Mouse (Mus musculus) midbrain, embryonic 16.5 days (tissue): ENCODE measurements around the gene Nek2. TPM values are rescaled to one million over a fixed set of nuclear protein-coding genes. Genes with fewer than 3 reads are reported as not detected.

Experiments used
- ATAC-seq: fragments of 200-750 bp; cut with Nextera tagmentation; 2 replicates; pipeline ENCODE4 v1.8.0; 2017; ENCODE audit warnings: moderate TSS enrichment
- H3K27ac ChIP-seq: fragments of 300-500 bp; sonication (generic); 2 replicates; pipeline ENCODE4 v1.5.1; 2014; ENCODE audit warnings: mild to moderate bottlenecking, low read length, mixed read lengths
- H3K27me3 ChIP-seq: fragments of 300-500 bp; sonication (generic); 2 replicates; pipeline ENCODE4 v1.6.1; 2014; ENCODE audit warnings: low read depth, low read length, mixed read lengths; ENCODE audit not compliant: control insufficient read depth, insufficient read depth
- H3K36me3 ChIP-seq: fragments of 300-500 bp; sonication (generic); 2 replicates; pipeline ENCODE4 v1.6.1; 2014; ENCODE audit warnings: mild to moderate bottlenecking, low read length, moderate library complexity, mixed read lengths; ENCODE audit not compliant: control insufficient read depth, insufficient read depth
- H3K4me1 ChIP-seq: fragments of 300-500 bp; sonication (generic); 2 replicates; pipeline ENCODE4 v1.6.1; 2014; ENCODE audit warnings: mild to moderate bottlenecking, low read length, mixed read lengths; ENCODE audit not compliant: control insufficient read depth, insufficient read depth
- H3K4me2 ChIP-seq: fragments of 300-500 bp; sonication (generic); 2 replicates; pipeline ENCODE4 v1.6.1; 2014; ENCODE audit warnings: mild to moderate bottlenecking, low read length, mixed read lengths
- H3K4me3 ChIP-seq: fragments of 300-500 bp; sonication (generic); 2 replicates; pipeline ENCODE4 v1.5.1; 2014; ENCODE audit warnings: low read depth, mild to moderate bottlenecking, low read length, moderate library complexity, mixed read lengths
- H3K9ac ChIP-seq: fragments of 300-500 bp; sonication (generic); 2 replicates; pipeline ENCODE4 v1.6.1; 2014; ENCODE audit warnings: low read depth, low read length, mixed read lengths
- H3K9me3 ChIP-seq: fragments of 300-500 bp; sonication (generic); replicated peaks from 2 replicates; pipeline ENCODE4 v1.6.1; 2014; ENCODE audit warnings: mild to moderate bottlenecking, low read length, mixed read lengths; ENCODE audit not compliant: control insufficient read depth, poor library complexity, severe bottlenecking
- WGBS: fragments of 180-500 bp; shearing (Covaris S2); extraction: QIAGEN DNeasy Blood & Tissue Kit; methylation state at CpG from one replicate; pipeline ENCODE4 v1.1.7; 2014; 5-methylcytosine and 5-hydroxymethylcytosine counted together
- polyA plus RNA-seq: library from polyadenylated mRNA; unstranded; fragments of >200 nt; fragmentation: Nextera tagmentation; extraction: Ambion mirVana; gene quantifications from 2 replicates; pipeline ENCODE4 v1.2.1, GENCODE M21; 2015

Nek2 gene
- polyA plus RNA-seq, 1 experiment from 2014 or later, result 4.7 TPM

DNA sequence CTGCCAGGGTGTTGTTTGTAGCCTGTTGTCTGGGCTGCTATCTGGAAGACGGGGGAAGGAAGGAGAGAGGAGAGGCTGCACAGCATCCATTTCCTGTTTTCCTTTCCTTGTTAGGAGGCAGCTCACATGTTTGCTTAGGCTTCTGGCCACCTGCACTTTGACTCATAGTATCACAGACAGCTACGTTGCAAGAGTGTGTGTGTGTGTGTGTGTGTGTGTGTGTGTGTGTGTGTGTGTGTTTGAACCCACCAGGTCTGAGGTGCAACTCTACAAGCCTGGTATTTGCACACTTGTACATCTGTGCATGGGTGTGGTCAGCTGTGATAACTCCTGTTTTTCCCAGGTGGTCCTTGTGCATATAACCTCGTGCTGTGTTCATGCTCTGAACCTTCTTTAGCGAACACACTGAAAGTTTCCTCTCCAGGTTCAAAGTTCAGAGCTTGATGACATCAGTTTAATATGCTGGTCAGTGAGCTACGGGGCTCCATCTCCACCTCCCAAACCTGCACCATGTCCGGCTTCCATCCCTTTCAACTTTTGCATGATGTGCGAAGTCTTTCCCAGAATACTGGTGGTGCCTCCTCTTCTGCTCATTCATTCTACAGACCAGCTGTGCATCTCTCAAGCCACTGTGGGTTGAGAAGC, 27.2 kb upstream of the Nek2 start:
- Histone ChIP-seq H3K36me3 (no peaks in the 10 kb centered on the region), H3K4me2 (no peak overlapping the region), H3K27ac (no peak overlapping the region), H3K9ac (no peak overlapping the region), H3K4me1 (no peaks in the 10 kb centered on the region), H3K4me3 (no peak overlapping the region), H3K9me3 (no peaks in the 10 kb centered on the region), H3K27me3 (no peaks in the 10 kb centered on the region)
- WGBS, result 92% methylated on average over 6 of the region's 7 CpGs
- no peak for ATAC-seq

DNA sequence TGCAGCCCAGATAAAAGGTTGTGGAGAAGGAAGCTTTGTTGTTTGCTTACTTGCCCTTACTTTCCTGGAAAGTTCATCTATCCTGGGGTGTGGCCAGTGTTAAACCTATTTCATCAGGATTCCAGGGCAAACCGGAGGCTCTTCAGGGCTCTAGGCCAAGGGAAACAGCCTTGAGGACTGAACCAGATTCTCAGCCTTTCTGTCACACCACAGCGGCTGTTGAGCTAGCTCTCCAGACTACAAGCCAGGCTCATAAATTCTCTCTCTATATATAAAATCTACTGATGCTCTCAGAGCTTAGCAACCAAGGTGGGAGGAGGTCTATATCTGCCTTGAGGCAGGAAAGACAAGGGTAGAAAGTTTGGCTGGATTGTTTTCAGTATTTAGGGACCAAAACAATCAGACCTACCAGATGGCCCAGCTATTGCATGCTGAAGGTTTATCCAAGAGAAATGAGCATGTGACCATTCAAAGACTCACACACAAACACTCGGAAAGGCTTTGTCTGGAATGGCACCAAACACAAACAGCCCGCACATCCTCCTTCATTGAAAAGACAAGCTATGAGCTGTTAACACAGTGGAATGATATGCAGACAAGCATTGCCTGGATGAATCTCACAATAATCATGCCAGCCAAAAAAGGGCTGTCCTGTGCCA, 24.9 kb upstream of the Nek2 start:
- no peak for ATAC-seq
- H3K4me2 ChIP-seq, result no peak overlapping the region
- H3K9ac ChIP-seq, result no peak overlapping the region
- H3K9me3 ChIP-seq, result no peaks in the 10 kb centered on the region
- 88% methylated on average over 4 of the region's 4 CpGs for whole genome bisulfite sequencing
- H3K36me3 ChIP-seq, result no peaks in the 10 kb centered on the region
- no peaks in the 10 kb centered on the region for H3K4me1 ChIP-seq
- no peak overlapping the region for H3K27ac ChIP-seq
- H3K4me3 ChIP-seq, result no peak overlapping the region
- H3K27me3 ChIP-seq, result no peaks in the 10 kb centered on the region

DNA sequence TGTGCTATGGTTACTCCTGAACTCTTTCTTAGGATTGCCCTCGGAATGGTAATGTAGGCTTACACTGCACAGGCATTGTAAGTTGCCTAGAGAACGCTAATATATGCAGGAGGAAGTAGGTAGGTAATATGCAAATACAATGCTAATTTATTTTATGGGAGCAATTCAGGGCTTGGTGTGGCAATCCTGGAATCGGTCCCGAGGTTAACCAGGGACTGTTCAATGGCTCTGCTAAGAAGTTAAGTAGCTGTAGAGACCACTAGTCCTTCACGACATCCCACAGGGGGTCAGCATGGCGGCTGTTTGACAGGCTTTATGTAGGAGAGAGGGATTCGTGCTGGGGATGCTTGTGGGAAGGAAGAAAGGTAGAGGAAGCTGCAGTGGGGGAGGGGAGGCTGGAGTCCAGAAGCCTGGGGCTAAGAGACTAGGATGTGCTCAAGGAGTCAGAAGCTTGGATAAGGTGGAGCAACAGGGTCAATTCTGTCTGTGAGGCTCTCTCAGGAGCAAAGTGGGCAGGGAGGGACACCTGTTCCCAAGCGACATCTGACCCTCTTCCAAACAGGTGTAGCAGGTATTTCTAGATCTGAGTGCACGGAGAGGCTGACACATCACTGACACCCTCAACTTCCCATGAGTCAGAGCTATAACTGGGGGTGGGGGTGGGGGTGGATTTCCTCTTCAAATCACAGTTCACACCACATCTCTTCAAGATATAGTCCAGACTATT, 19.0 kb upstream of the Nek2 start:
- Histone ChIP-seq H3K9ac (no peak overlapping the region), H3K36me3 (no peaks in the 10 kb centered on the region), H3K4me1 (no peaks in the 10 kb centered on the region), H3K4me2 (no peak overlapping the region), H3K27me3 (no peaks in the 10 kb centered on the region), H3K27ac (no peak overlapping the region), H3K9me3 (no peaks in the 10 kb centered on the region), H3K4me3 (no peak overlapping the region)
- no peak for ATAC-seq
- 60% methylated on average over 9 of the region's 9 CpGs for WGBS

DNA sequence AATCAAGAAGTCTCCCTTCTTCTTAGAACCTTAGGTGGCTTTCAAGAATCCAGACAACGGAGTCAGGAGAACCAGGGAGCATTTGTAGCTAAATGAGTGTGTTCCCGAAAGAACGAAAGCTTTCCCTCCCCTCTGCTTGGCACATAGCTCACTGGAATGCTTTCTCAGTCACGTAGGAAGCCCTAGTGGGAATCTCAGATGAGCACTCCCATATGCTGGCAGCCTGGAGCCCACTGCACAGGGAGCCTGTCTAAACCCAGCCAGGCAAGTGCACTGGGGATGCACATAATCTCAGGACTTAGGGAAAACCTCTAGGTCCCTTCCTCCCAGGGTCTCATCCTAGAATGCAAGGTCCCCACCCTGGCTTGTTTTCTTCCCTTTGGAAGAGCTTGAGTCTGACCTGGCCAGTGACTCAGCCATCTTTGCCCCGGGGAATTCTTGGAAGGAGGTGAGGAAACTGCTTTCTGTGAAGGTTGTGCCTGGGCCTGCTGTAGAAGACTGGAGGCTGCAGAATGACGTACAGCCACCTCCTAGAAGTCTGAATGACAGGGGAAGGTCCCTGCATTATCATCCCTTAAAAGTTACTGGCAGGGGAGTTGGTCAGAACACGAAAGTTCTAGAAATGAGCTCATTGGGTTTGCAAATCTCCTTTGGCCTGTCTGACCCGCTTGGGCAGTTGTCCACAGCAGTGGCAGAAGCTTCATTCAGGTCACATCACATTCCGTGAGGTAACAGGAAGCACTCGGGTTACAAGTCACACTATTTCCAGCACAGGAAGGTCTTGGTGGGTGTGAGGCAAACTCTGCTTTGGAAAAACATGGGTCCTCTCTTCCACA, 18.2 kb upstream of the Nek2 start:
- Histone ChIP-seq H3K4me2 (no peak overlapping the region), H3K9me3 (no peaks in the 10 kb centered on the region), H3K27me3 (no peaks in the 10 kb centered on the region), H3K4me3 (no peak overlapping the region), H3K9ac (no peak overlapping the region), H3K4me1 (no peaks in the 10 kb centered on the region), H3K36me3 (no peaks in the 10 kb centered on the region), H3K27ac (no peak overlapping the region)
- no peak for ATAC-seq
- WGBS, result 75% methylated on average over 10 of the region's 10 CpGs

DNA sequence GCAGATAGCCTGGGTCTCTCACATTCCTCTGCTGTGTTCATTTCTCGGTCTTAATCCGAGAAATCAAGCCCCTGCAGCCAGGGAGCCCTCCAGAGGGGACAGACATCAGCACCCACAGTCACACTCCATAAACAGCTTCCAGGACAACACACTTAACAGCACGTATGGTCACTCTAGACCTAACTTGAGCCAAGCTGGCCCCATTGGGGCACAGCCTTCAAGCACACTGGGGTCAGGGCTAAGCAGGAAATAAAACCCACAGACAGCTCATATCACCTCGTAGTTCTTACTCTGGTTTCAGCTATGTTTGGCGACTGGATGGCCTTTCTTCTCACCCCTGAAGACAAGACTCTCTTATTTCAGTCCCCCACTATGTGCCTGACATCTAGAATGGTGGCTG, 16.5 kb upstream of the Nek2 start:
- H3K4me3 ChIP-seq, result no peak overlapping the region
- H3K4me2 ChIP-seq, result no peak overlapping the region
- no peaks in the 10 kb centered on the region for H3K27me3 ChIP-seq
- H3K9ac ChIP-seq, result no peak overlapping the region
- no peak overlapping the region for H3K27ac ChIP-seq
- no peak for ATAC-seq
- 74% methylated on average over 5 of the region's 5 CpGs for WGBS
- H3K36me3 ChIP-seq, result no peaks in the 10 kb centered on the region
- H3K9me3 ChIP-seq, result no peaks in the 10 kb centered on the region
- H3K4me1 ChIP-seq, result no peaks in the 10 kb centered on the region

DNA sequence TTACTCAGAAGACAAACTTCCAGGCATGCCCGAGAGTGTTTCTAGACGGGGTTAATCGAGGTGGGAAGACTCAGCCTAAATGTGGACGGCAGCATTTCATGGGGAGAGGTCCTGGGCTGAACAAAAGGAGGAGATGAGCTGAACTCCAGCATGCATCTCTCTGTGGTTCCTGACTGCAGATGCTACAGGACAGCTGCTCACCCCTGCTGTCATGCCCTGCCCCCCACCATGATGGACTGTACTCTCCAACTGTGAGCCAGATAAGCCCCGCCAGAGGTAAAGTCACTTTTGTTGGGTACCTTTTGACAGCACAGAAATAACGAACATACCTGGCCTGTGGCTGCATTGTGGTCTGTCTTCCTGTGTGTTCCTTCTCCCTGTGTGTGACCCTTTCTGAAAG, 15.5 kb upstream of the Nek2 start:
- ATAC-seq, result no peak
- Histone ChIP-seq H3K9me3 (no peaks in the 10 kb centered on the region), H3K27me3 (no peaks in the 10 kb centered on the region), H3K4me2 (no peak overlapping the region), H3K36me3 (no peaks in the 10 kb centered on the region), H3K4me3 (no peak overlapping the region), H3K27ac (no peak overlapping the region), H3K9ac (no peak overlapping the region), H3K4me1 (no peaks in the 10 kb centered on the region)
- WGBS, result 77% methylated on average over 6 of the region's 6 CpGs

DNA sequence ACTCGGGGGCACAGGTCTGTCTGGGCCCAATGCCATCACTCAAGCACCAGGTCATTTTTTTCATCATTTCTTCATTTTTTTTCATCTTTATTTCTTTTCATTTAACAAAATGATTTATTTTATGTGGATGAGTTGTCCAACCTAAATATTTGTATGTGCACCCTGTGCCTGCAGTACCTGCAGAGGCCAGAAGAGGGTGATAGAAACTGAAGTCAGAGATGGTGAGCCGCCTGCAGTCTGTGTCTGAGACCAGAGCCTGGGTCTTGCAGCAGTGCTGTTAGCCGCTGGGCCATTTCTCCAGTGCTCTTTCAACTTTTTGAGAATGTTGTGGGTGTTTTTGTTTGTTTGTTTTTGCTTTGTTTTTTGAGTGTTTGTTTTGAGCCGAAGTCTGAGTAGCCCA, 14.5 kb upstream of the Nek2 start:
- no peaks in the 10 kb centered on the region for H3K4me1 ChIP-seq
- H3K9ac ChIP-seq, result no peak overlapping the region
- 96% methylated on average over 4 of the region's 4 CpGs for WGBS
- ATAC-seq, result no peak
- H3K4me2 ChIP-seq, result no peak overlapping the region
- H3K4me3 ChIP-seq, result no peak overlapping the region
- no peaks in the 10 kb centered on the region for H3K27me3 ChIP-seq
- H3K27ac ChIP-seq, result no peak overlapping the region
- no peaks in the 10 kb centered on the region for H3K9me3 ChIP-seq
- H3K36me3 ChIP-seq, result no peaks in the 10 kb centered on the region

GRCm38 (mm10) chr1:191807979-191808378, 13.3 kb upstream of the Nek2 start:
- Histone ChIP-seq H3K27me3 (no peaks in the 10 kb centered on the region), H3K36me3 (no peaks in the 10 kb centered on the region), H3K9me3 (no peaks in the 10 kb centered on the region), H3K4me1 (no peaks in the 10 kb centered on the region), H3K27ac (no peak overlapping the region), H3K4me2 (no peak overlapping the region), H3K9ac (no peak overlapping the region), H3K4me3 (no peak overlapping the region)
- WGBS, result 93% methylated on average over 7 of the region's 7 CpGs
- no peak for ATAC-seq
